Mouse (Mus musculus): Measurements from ENCODE around the gene Rpia. TPM values are rescaled to one million over a fixed set of nuclear protein-coding genes. Genes with fewer than 3 reads are reported as not detected.
A peak's percentile ranks its signal among the peaks of the same experiment; 100 is the strongest.

The Rpia gene
- polyA plus RNA-seq, 1 experiment from 2014 or later: 1.8 TPM

DNA sequence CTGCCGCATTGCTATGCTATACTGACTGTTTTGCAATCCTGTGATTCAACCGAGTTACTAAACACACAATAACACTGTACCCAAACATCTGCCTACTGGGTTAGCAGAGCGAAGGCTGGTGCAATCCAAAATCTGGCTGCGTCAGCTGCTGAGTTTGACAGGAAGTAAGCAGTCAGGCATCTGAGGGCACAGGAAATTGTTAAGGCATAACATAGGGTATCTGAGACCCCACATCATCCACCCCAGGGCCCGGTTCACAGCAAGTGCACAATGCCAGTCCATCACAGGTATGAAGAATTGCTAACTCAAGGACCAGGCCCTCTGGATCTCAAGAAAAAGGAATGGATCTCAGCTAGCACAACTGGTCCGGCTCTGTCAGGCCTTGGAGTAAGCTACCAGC lies 29.4 kb downstream of the Rpia start:
- no peak overlapping the region for H3K4me3 ChIP-seq
- WGBS: 88% methylated on average over 6 of the region's 6 CpGs
- H3K9me3 ChIP-seq: no peaks in the 10 kb centered on the region
- peaks cover 18% of the 10 kb centered on the region for H3K36me3 ChIP-seq
- H3K27ac ChIP-seq: no peak overlapping the region
- DNase-seq (ENCODE audit: low spot score): no peak
- no peaks in the 10 kb centered on the region for H3K4me1 ChIP-seq (replicated peaks)
- no peaks in the 10 kb centered on the region for H3K27me3 ChIP-seq (ENCODE audit: insufficient read depth, poor library complexity, severe bottlenecking)

DNA sequence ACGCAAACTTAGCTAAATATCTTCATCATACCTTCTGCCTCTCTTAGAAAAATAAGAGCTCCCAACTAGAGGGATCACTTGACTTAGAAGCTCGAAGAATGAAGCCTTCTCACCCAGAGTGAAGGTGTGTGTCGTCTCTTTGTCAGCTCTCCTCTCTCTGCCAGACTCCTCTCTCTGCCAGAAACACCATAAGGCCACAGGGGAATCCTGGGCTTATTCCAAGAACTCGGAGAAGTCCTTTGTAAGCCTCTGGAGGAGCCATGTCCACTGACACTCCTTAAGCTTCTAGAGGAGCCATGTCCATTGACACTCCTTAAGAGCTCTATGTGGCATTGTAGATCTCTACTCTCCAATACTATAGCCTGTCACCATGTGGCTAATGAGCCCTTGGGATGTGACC lies 31.1 kb downstream of the Rpia start:
- Histone ChIP-seq H3K4me3 (no peak overlapping the region), H3K27ac (no peak overlapping the region), H3K27me3 (ENCODE audit: insufficient read depth, poor library complexity, severe bottlenecking) (no peaks in the 10 kb centered on the region), H3K4me1 (replicated peaks) (no peaks in the 10 kb centered on the region), H3K9me3 (no peaks in the 10 kb centered on the region), H3K36me3 (peaks cover 4% of the 10 kb centered on the region)
- DNase-seq (ENCODE audit: low spot score): no peak
- 90% methylated on average over 4 of the region's 4 CpGs for WGBS

DNA sequence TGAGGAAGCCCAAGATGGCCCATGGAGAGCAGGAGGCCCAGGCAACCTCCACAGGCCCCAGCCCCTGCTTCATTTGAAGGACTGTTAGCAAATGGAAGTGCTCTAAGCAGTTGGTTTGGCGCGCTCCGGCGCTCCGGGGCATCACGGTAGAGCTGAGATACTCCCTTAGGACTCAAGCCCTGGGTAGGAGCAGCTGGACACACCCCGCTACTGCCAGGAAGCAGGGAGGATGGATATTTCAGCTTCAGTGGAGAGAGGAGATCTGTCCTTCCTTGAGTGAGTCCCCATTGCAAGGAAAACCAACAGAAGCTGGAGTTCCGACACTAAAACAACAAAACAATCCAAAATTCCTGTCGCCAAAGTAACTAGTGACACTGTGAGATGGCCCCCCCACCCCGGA lies 37.2 kb downstream of the Rpia start:
- DNase-seq (ENCODE audit: low spot score): no peak
- Histone ChIP-seq H3K27me3 (ENCODE audit: insufficient read depth, poor library complexity, severe bottlenecking) (no peaks in the 10 kb centered on the region), H3K4me1 (replicated peaks) (no peaks in the 10 kb centered on the region), H3K27ac (no peak overlapping the region), H3K36me3 (no peaks in the 10 kb centered on the region), H3K9me3 (no peaks in the 10 kb centered on the region), H3K4me3 (no peak overlapping the region)
- 89% methylated on average over 10 of the region's 10 CpGs for WGBS

GRCm38 (mm10) chr6:70752351-70752750 lies 39.7 kb downstream of the Rpia start:
- H3K9me3 ChIP-seq: no peaks in the 10 kb centered on the region
- WGBS: 61% methylated on average over 8 of the region's 8 CpGs
- peak; percentile 31 for DNase-seq (ENCODE audit: low spot score)

DNA sequence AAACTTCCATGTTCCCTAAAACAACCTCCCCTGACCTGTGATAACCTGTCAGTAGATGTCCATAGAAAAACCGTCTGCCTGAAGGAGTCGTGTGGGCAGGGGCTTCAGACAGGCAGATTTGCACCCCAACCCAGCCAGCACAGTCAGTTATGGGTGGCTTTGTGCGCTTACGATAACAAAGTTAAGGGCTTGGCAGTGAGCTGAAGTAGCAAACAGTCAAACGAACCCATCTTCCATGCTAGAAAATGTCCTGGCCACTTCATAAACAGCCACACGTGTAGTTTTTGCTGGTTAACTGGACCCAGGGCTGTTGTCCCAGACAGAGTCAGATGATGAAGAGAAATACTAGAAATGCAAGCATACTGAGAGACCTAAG lies 40.1 kb downstream of the Rpia start:
- Histone ChIP-seq H3K4me3 (no peak overlapping the region), H3K36me3 (no peaks in the 10 kb centered on the region), H3K9me3 (no peaks in the 10 kb centered on the region), H3K27me3 (ENCODE audit: insufficient read depth, poor library complexity, severe bottlenecking) (no peaks in the 10 kb centered on the region), H3K27ac (no peak overlapping the region), H3K4me1 (replicated peaks) (no peaks in the 10 kb centered on the region)
- DNase-seq (ENCODE audit: low spot score): no peak
- 76% methylated on average over 6 of the region's 6 CpGs for WGBS

More at GRCm38 (mm10) chr6:70752351-70752750, 39.7 kb downstream of the Rpia start:
- Histone ChIP-seq H3K4me3 (no peak overlapping the region), H3K4me1 (replicated peaks) (no peaks in the 10 kb centered on the region), H3K36me3 (no peaks in the 10 kb centered on the region), H3K27ac (no peak overlapping the region), H3K27me3 (ENCODE audit: insufficient read depth, poor library complexity, severe bottlenecking) (no peaks in the 10 kb centered on the region)

DNA sequence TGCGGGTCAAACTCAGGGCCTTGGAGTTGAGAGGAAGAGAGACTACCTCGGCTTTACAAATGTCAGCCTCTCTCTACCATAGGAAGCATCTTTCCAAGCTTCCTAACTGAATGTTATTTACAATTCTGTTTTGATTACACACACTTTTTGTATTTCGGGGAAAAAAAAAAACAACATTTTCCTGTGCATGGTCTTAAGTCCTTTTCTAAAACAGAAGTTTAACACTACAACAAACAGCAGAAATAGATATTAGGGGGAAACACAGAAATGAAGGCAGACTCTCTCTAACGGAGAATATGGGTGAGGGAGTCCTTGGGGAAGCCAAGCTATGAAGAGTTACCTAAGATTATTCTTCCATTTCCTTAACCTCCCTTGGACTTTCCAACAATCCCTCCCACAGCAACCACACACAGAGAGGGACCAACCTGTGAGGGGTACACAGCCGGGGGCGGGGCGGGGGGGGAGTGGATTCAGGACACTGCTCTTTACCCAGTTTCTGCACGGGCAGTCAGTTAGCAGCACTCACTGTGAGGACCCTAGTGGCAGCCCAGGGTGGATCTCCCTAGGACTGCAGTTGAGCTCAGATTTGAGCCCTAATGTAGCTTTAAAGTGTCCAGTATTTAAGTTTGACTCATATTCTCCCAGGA lies 40.7 kb downstream of the Rpia start:
- Histone ChIP-seq H3K27me3 (ENCODE audit: insufficient read depth, poor library complexity, severe bottlenecking) (no peaks in the 10 kb centered on the region), H3K9me3 (no peaks in the 10 kb centered on the region), H3K4me1 (replicated peaks) (no peaks in the 10 kb centered on the region), H3K27ac (no peak overlapping the region), H3K36me3 (no peaks in the 10 kb centered on the region), H3K4me3 (no peak overlapping the region)
- no peak for DNase-seq (ENCODE audit: low spot score)
- 70% methylated on average over 8 of the region's 8 CpGs for WGBS

GRCm38 (mm10) chr6:70749750-70750149 lies 42.3 kb downstream of the Rpia start:
- H3K27me3 ChIP-seq (ENCODE audit: insufficient read depth, poor library complexity, severe bottlenecking): no peaks in the 10 kb centered on the region
- H3K4me1 ChIP-seq (replicated peaks): no peaks in the 10 kb centered on the region
- no peak overlapping the region for H3K27ac ChIP-seq
- WGBS: 47% methylated on average over 1 of the region's 1 CpGs
- H3K9me3 ChIP-seq: no peaks in the 10 kb centered on the region
- no peak overlapping the region for H3K4me3 ChIP-seq
- no peaks in the 10 kb centered on the region for H3K36me3 ChIP-seq
- no peak for DNase-seq (ENCODE audit: low spot score)

DNA sequence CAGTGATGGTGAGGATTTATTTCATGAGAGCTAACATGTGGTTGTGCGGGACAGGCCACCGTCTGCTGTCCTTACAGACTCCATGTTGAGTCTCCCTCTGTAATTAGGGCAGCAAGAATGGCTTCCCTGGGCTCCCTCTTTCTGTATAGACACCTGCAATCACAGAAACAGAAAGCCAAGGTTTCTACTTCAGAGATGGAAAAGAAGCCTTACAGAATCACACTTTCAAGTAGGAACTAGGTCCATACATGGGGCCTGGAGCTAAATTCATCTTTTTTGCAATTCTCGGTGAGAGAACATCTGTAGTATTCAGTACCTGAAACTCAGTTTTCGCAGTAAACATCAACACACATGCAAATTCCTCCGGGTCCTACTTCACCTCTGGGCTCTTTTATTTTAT lies 44.3 kb downstream of the Rpia start:
- Histone ChIP-seq H3K27ac (no peak overlapping the region), H3K4me3 (no peak overlapping the region), H3K9me3 (no peaks in the 10 kb centered on the region), H3K27me3 (ENCODE audit: insufficient read depth, poor library complexity, severe bottlenecking) (no peaks in the 10 kb centered on the region), H3K4me1 (replicated peaks) (no peaks in the 10 kb centered on the region), H3K36me3 (no peaks in the 10 kb centered on the region)
- no peak for DNase-seq (ENCODE audit: low spot score)
- WGBS: 90% methylated on average over 5 of the region's 5 CpGs

- no peaks in the 10 kb centered on the region for H3K9me3 ChIP-seq
- no peak for DNase-seq (ENCODE audit: low spot score)
- WGBS: 87% methylated on average over 5 of the region's 5 CpGs
- H3K4me1 ChIP-seq (replicated peaks): no peaks in the 10 kb centered on the region
- H3K4me3 ChIP-seq: no peak overlapping the region
- no peaks in the 10 kb centered on the region for H3K36me3 ChIP-seq
- no peaks in the 10 kb centered on the region for H3K27me3 ChIP-seq (ENCODE audit: insufficient read depth, poor library complexity, severe bottlenecking)
- H3K27ac ChIP-seq: no peak overlapping the region
These were observed 48.1 kb downstream of the Rpia start for GRCm38 (mm10) chr6:70743902-70744301.

DNA sequence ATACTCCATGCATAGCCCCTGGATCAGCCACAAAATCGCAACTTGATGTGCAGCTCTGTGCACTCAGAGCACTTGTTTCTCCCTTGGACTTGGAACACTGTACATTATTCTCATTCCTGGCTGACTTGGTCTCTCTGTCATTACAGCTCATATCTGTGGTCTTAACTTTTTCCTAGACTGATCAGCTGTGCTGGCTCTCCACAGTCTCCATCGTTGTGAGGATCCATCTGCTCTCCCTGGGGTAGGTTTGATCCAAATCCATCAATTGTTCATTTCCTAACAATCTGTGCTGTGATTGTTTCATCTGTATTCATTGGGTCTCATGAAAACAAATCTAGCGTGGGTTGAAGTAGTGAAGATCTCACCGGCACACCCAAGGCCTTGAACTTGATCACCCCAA lies 49.2 kb downstream of the Rpia start:
- no peaks in the 10 kb centered on the region for H3K9me3 ChIP-seq
- no peaks in the 10 kb centered on the region for H3K36me3 ChIP-seq
- no peak overlapping the region for H3K4me3 ChIP-seq
- no peaks in the 10 kb centered on the region for H3K4me1 ChIP-seq (replicated peaks)
- no peak overlapping the region for H3K27ac ChIP-seq
- H3K27me3 ChIP-seq (ENCODE audit: insufficient read depth, poor library complexity, severe bottlenecking): no peaks in the 10 kb centered on the region
- WGBS: 93% methylated on average over 4 of the region's 4 CpGs
- no peak for DNase-seq (ENCODE audit: low spot score)

- Histone ChIP-seq H3K4me3 (no peak overlapping the region), H3K27ac (no peak overlapping the region), H3K4me1 (replicated peaks) (no peaks in the 10 kb centered on the region), H3K36me3 (no peaks in the 10 kb centered on the region), H3K9me3 (no peaks in the 10 kb centered on the region), H3K27me3 (ENCODE audit: insufficient read depth, poor library complexity, severe bottlenecking) (no peaks in the 10 kb centered on the region)
- no peak for DNase-seq (ENCODE audit: low spot score)
These were observed 51.5 kb downstream of the Rpia start for GRCm38 (mm10) chr6:70740535-70740934.

DNA sequence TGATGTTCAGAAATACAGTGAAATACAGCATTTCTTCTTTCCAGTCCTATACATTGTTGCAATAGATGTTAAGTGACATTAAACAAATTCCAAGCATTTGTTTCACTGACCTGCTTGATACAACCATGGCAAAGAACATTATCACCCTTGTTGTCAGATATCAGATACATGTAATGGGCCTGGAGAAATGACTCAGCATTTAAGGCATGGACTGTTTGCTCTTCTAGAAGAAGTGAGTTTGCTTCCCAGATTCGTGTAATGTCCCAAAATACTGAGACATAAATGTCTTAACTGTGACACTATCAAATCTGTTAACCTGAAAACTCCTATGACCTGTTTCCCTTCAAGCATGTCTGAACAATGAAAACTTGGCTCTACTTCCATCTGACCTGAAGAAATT lies 52.6 kb downstream of the Rpia start:
- no peaks in the 10 kb centered on the region for H3K36me3 ChIP-seq
- H3K27me3 ChIP-seq (ENCODE audit: insufficient read depth, poor library complexity, severe bottlenecking): no peaks in the 10 kb centered on the region
- no peak overlapping the region for H3K27ac ChIP-seq
- H3K4me3 ChIP-seq: no peak overlapping the region
- WGBS: 69% methylated on average over 1 of the region's 1 CpGs
- H3K9me3 ChIP-seq: no peaks in the 10 kb centered on the region
- no peaks in the 10 kb centered on the region for H3K4me1 ChIP-seq (replicated peaks)
- DNase-seq (ENCODE audit: low spot score): no peak

GRCm38 (mm10) chr6:70735528-70735927 lies 56.5 kb downstream of the Rpia start:
- H3K4me1 ChIP-seq (replicated peaks): no peaks in the 10 kb centered on the region

GRCm38 (mm10) chr6:70730828-70731227 lies 61.2 kb downstream of the Rpia start:
- Histone ChIP-seq H3K36me3 (no peaks in the 10 kb centered on the region), H3K4me3 (no peak overlapping the region), H3K27me3 (ENCODE audit: insufficient read depth, poor library complexity, severe bottlenecking) (no peaks in the 10 kb centered on the region), H3K4me1 (replicated peaks) (no peaks in the 10 kb centered on the region), H3K9me3 (no peaks in the 10 kb centered on the region), H3K27ac (no peak overlapping the region)
- no peak for DNase-seq (ENCODE audit: low spot score)

More at GRCm38 (mm10) chr6:70735528-70735927, 56.5 kb downstream of the Rpia start:
- H3K36me3 ChIP-seq: no peaks in the 10 kb centered on the region
- H3K27me3 ChIP-seq (ENCODE audit: insufficient read depth, poor library complexity, severe bottlenecking): no peaks in the 10 kb centered on the region
- no peak overlapping the region for H3K4me3 ChIP-seq
- DNase-seq (ENCODE audit: low spot score): no peak
- 92% methylated on average over 2 of the region's 2 CpGs for WGBS
- no peak overlapping the region for H3K27ac ChIP-seq
- no peaks in the 10 kb centered on the region for H3K9me3 ChIP-seq
